Mouse (Mus musculus): ENCODE data around the gene Ankrd1.

Gene Ankrd1

GRCm38 (mm10) chr19:36119783-36120471 is at the start of gene Ankrd1:
Gene Ankrd1, minus strand, starts transcription at chr19:36120099.
- no peak for DNase-seq (ENCODE audit: low read depth, low spot score)

DNA sequence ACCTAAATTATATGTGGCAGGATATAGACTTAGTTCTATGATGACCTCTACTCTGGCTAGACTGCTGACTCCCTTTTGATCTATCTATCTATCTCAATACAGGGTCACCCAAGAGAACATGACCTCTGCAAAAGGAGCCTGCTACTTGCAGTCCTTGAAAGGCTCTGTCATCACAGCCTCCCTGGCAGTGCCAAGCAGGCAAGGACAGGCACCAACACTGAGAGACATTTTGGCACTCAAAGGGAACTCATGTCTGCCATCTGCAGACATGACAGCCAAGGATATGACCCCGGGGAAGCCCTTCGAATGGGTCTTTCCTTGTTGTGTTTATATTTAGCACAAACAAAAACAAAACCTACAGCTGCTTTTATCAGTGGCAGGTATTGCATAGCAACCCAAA is 49.2 kb upstream of the Ankrd1 start:
- no peak for DNase-seq (ENCODE audit: low read depth, low spot score)

GRCm38 (mm10) chr19:36168121-36168520 is 48.2 kb upstream of the Ankrd1 start:
- DNase-seq (ENCODE audit: low read depth, low spot score) = no peak

DNA sequence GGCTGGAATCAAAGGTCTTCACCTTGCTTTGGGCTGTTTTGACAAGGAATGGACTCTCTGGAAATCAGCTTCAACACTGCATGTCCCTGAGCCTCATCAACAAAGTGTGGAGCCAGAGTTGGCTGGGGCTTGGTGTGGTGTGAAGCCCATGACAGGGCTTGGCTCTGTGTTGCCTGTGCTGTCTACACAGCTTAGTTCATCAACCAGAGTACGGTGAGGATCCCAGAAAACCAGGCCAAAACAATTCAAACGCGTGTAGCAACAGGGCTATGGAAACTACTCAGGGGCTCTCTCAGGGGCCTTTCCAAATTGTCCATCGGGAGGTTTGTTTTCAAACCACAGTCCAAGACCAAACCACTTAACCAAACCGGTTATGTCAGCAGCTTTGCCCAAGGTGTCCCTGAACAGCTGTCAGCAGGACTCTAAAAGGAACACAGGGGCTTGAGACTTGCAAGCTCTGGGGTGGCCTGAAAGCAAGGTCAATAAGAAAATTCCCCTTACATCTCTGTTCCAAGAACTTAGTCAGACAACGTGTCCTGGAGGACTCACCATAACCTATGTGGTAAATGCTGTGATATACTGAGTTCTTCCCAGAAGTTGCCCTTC is 47.5 kb upstream of the Ankrd1 start:
- DNase-seq (ENCODE audit: low read depth, low spot score) = no peak

GRCm38 (mm10) chr19:36166401-36167160 is 46.7 kb upstream of the Ankrd1 start:
- no peak for DNase-seq (ENCODE audit: low read depth, low spot score)

GRCm38 (mm10) chr19:36165351-36165750 is 45.5 kb upstream of the Ankrd1 start:
- no peak for DNase-seq (ENCODE audit: low read depth, low spot score)

DNA sequence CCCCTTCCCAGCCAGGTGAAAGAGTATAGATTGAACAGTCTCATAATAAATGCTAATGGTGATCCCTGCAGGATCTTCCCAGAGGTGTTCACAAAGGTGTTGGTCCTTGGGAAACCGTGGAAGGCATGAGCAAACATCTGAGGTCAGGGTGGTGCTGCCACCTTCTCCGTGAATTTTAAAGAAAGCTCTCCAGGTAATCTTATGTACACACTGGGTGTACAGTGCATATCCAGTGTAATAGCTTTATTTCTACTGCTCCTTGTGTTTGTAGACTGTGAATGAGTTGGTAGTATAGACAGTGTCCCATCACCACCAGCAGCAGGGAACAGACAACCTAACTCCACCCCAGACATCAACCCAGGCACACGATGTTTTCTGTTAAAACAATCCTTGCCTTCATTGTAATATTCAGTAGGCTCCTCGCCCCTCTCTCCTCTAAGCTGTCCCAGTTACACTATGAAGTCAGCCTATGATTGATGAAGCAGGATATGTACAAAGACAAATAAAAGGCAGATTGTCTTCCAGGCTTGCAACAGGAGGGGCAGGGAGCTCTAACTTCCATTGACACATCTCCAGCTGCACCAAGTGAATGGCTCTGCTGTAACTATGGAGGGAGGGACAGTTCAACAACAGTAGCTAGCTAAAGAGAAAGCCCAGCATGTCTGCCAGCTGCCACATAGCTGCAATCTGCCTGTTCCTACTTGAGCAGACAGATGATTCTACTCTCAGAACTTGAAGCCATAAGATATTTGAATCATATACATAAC is 30.5 kb upstream of the Ankrd1 start:
- DNase-seq (ENCODE audit: low read depth, low spot score) = no peak

DNA sequence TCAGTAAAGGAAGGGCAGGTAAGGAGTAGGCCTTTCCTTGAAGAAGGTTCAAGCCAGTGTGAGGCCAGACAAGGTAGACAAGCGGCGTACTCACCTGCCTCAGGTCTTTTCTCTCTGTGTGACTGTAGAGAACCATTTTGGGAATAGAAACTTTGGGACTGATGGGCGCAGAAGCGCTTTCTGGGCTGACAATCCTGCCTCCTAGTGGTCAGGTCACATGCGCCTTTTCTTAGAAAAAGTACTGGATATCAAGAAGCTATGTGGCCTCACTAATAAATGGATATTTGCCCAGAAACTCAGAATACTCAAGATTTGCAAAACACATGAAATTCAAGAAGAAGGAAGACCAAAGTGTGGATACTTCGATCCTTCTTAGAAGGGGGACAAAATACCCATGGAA is 28.7 kb upstream of the Ankrd1 start:
- DNase-seq (ENCODE audit: low read depth, low spot score) = no peak

DNA sequence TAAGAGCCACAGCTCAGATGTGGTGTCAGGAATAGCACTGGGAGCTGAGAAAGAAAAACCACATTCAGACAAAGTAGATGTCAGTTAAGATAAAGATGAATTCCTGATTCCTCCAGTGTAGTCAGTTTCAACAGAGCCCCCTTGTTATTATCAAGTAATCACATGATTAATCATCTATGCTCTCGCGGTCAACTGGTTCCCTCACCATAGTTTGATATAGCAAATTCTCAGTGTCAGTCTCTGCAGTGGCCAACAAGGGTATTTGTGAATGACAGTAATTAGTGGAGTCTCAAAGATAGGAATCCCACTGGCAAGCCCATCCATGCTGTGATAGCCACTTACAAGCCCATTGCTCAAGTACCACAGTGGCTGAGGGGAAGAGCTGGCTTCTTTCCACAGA is 23.7 kb upstream of the Ankrd1 start:
- DNase-seq (ENCODE audit: low read depth, low spot score) = no peak

GRCm38 (mm10) chr19:36133731-36134130 is 13.8 kb upstream of the Ankrd1 start:
- DNase-seq (ENCODE audit: low read depth, low spot score) = no peak

DNA sequence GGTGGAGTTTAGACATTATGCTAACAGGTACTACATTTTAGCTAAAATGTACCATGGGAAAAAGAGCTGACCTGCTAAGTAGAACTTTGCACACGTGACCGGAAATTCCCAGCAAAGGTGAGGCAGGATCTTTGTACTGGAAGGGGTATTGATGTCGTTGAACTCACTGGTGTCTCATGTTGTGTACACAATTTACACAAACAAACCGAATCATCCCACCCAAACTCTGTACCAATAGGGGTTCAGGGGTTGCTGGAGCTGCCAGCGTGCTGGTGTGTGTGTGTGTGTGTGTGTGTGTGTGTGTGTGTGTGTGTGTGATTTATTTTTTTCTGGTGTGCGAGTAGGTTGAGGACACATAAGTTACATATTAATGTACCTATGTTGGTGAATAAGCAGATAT is 13.2 kb upstream of the Ankrd1 start:
- no peak for DNase-seq (ENCODE audit: low read depth, low spot score)

DNA sequence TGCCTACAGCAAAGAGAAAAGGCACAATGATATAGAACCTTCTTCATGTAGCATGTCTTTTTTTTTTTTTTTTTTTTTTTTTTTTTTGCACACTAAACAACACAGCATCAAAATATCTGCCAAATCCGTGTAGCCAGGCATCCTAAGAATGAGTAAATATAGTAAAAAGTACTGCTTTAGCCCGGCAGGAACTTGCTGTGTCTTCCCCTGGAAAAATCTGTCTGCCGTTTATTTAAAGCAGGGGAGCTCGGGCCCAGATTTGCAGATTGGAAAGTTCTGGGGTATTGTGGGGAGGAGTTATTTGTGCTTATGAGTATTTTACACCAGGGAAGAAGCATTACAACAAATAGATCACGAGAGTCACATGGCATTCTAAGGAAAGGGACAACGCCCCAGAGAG is 12.1 kb upstream of the Ankrd1 start:
- DNase-seq (ENCODE audit: low read depth, low spot score) = no peak

- no peak for DNase-seq (ENCODE audit: low read depth, low spot score)
These were observed 10.3 kb upstream of the Ankrd1 start for GRCm38 (mm10) chr19:36130181-36130580.

DNA sequence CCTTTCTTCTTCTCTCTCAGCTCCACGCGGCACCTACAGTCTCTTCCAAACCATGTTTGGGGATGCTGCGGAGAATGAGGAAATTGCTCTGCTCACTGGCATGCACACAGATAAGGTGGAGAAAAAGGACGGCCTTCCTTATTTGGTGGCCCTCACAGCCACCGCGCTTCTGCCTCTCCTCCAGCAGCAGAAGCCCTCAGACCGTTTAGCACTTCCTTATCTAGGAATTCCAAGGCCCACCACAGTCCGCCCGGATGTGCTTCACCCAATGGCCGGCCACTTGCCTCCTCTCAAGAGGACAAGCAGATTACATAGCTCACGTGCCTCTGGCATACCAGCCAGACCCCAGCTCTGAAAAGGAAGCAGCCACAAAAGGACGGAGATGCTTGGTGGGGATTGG is 9.7 kb upstream of the Ankrd1 start:
- no peak for DNase-seq (ENCODE audit: low read depth, low spot score)

GRCm38 (mm10) chr19:36129213-36129612 is 9.3 kb upstream of the Ankrd1 start:
- no peak for DNase-seq (ENCODE audit: low read depth, low spot score)

GRCm38 (mm10) chr19:36128440-36128839 is 8.5 kb upstream of the Ankrd1 start:
- no peak for DNase-seq (ENCODE audit: low read depth, low spot score)

GRCm38 (mm10) chr19:36124203-36124602 is 4.3 kb upstream of the Ankrd1 start:
- DNase-seq (ENCODE audit: low read depth, low spot score) = no peak

DNA sequence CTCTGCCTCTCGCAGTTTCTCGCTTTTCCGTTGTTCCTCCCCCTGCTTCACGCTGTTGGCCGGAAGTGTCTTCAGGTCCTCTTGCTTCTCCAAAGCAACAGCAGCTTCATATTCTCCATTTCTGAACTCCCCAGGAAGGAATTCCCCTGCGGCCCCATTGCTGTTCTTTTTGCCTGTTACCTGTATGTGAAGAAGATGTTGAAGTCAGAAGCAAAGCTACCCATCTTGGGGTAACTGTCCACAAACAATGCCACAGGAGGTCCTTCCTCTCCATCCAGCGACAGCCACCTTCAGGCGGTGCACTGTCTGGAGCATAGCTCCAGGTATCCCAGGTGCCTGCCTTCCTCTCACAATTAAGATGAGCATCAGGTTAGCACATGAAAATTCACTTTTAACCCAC is 680 bp downstream of the Ankrd1 start:
- no peak for DNase-seq (ENCODE audit: low read depth, low spot score)

GRCm38 (mm10) chr19:36116185-36116584 is 3.7 kb downstream of the Ankrd1 start:
- DNase-seq (ENCODE audit: low read depth, low spot score) = no peak

DNA sequence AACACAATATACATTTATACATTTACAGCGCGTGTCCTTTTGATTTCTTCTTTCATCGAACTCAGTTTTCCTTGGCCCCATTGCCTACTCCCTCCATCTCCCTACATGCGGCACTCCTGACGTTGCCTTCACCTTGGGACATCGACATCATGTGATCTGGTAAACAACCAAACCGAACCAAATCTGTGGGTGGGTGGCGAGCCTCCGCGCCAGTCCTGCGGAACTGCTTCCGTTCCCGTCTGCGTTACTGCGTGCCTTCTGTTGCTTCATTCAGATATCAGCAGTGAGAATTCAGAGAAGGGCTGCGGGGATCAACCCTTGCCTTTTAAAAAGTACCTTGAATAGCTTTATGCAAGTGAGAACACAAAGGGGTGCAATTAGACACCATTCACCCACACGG is 7.9 kb downstream of the Ankrd1 start:
- no peak for DNase-seq (ENCODE audit: low read depth, low spot score)

DNA sequence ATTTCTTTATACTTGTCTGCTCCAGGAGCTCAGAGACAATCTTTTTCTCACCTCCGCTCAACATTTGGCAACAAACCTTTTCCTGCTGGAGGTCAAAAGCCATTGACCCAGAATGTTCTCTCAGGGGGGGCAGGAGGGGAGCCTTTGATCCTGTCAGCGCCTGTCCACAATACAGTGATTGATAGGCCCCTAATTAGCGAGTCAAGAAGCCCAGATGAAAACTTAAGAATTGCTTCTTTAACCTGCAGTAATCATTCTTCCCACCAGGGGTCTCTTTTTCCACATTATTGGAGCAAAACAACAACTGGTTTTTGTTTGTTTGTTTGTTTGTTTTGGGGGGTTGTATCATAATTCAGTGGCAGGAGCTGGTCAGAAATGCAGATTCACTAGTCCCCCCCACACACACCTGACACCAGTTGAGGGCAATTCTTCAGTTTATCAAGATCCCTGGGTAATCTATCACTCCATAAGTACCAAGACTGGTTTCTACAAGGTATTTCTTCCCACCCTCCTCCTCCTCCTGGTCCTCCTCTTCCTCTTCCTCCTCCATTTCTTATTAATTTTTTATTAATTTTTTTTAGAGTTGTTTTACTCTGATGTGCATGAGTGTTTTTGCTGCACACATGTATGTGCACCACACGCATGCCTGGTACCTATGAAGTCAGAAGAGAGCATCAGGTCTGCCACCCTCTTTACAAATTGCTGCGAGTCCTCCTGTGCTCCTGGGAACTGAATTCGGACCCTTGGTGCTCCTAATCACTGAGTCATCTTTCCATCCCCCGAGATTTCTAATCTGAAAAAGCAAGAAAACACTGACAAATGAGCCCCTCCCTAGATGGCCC is 8.6 kb downstream of the Ankrd1 start:
- no peak for DNase-seq (ENCODE audit: low read depth, low spot score)
